Mouse (Mus musculus) cerebellum, postnatal 10 days (tissue): ENCODE results near the gene Fam102a.

ENCODE experiments used
- DNase-seq, 2 experiments: peaks; one replicate each; pipeline ENCODE4 v3.0.0; 2021; ENCODE audit warnings: mixed read lengths in 2 of 2

Gene Fam102a

GRCm38 (mm10) chr2:32517233-32517867 is 17.8 kb upstream of the Fam102a start:
- DNase-seq: no peak

- DNase-seq: no peak
Observed at GRCm38 (mm10) chr2:32520034-32520990, 14.8 kb upstream of the Fam102a start.

GRCm38 (mm10) chr2:32524536-32525031 is 10.5 kb upstream of the Fam102a start:
- no peak for DNase-seq

GRCm38 (mm10) chr2:32525816-32526215 is 9.3 kb upstream of the Fam102a start:
- DNase-seq: no peak

GRCm38 (mm10) chr2:32527468-32527966 is 7.6 kb upstream of the Fam102a start:
- no peak for DNase-seq

- no peak for DNase-seq
Observed at GRCm38 (mm10) chr2:32528326-32528725, 6.8 kb upstream of the Fam102a start.

GRCm38 (mm10) chr2:32530479-32530878 is 4.7 kb upstream of the Fam102a start:
- DNase-seq: no peak

- no peak for DNase-seq
Observed at GRCm38 (mm10) chr2:32533163-32533562, 2.0 kb upstream of the Fam102a start.

- DNase-seq: peak; percentile 45 to 46
Observed at GRCm38 (mm10) chr2:32534061-32534732, 935 bp upstream of the Fam102a start.

GRCm38 (mm10) chr2:32535501-32535991 is 414 bp downstream of the Fam102a start:
- DNase-seq: peak; percentile 81 to 87

GRCm38 (mm10) chr2:32536086-32536633 is 1.0 kb downstream of the Fam102a start:
- DNase-seq: peak; percentile 85 to 89

- DNase-seq: peak; percentile 74 to 79
Observed at GRCm38 (mm10) chr2:32536634-32537359, 1.7 kb downstream of the Fam102a start.

GRCm38 (mm10) chr2:32537360-32537905 is 2.3 kb downstream of the Fam102a start:
- peak; percentile 54 to 61 for DNase-seq

- peak in 1 of 2 experiments; percentile 32 for DNase-seq
Observed at GRCm38 (mm10) chr2:32537941-32538340, 2.8 kb downstream of the Fam102a start.

- DNase-seq: peak; percentile 40 to 48
Observed at GRCm38 (mm10) chr2:32538461-32538860, 3.3 kb downstream of the Fam102a start.

- no peak for DNase-seq
Observed at GRCm38 (mm10) chr2:32539452-32539981, 4.4 kb downstream of the Fam102a start.

GRCm38 (mm10) chr2:32541333-32541908 is 6.3 kb downstream of the Fam102a start:
- peak; percentile 66 for DNase-seq

- no peak for DNase-seq
Observed at GRCm38 (mm10) chr2:32541986-32542573, 6.9 kb downstream of the Fam102a start.

- DNase-seq: peak; percentile 82 to 85
Observed at GRCm38 (mm10) chr2:32543031-32543449, 7.9 kb downstream of the Fam102a start.

- DNase-seq: no peak
Observed at GRCm38 (mm10) chr2:32546951-32547350, 11.8 kb downstream of the Fam102a start.
